Mouse (Mus musculus): ENCODE measurements at regions not wholly inside any gene's neighbourhood (a gene's known extent, or its start where the extent isn't known, plus 50 kb on each side); places are given as distances from the start of the nearest gene placed in this dataset.

- Histone ChIP-seq H3K36me3 (ENCODE audit: control insufficient read depth, insufficient read depth, low read length) (no peaks in the 10 kb centered on the region), H3K27me3 (ENCODE audit: control insufficient read depth, insufficient read depth, low read length) (no peaks in the 10 kb centered on the region), H3K4me1 (ENCODE audit: control insufficient read depth, insufficient read depth, insufficient read length, low read length) (no peaks in the 10 kb centered on the region), H3K4me3 (ENCODE audit: low read depth, low read length) (no peak overlapping the region), H3K27ac (ENCODE audit: insufficient read depth, low read depth, low read length) (no peak overlapping the region)
- 93% methylated on average over 8 of the region's 8 CpGs for WGBS
- TF ChIP-seq POLR2A (IDR thresholded peaks at IDR 0.05; ENCODE audit: low read depth, low read length) (no peak), CTCF (IDR thresholded peaks at IDR 0.05; ENCODE audit: extremely low read depth, insufficient read length, insufficient replicate concordance, low read depth, low read length) (no peak)
Observed at GRCm38 (mm10) chr10:56484931-56485330, 107.8 kb downstream of the Gja1 start.

GRCm38 (mm10) chr10:56485746-56486145 is 108.6 kb downstream of the Gja1 start:
- TF ChIP-seq POLR2A (IDR thresholded peaks at IDR 0.05; ENCODE audit: low read depth, low read length): no peak
- no peak for TF ChIP-seq CTCF (IDR thresholded peaks at IDR 0.05; ENCODE audit: extremely low read depth, insufficient read length, insufficient replicate concordance, low read depth, low read length)
- H3K4me1 ChIP-seq (ENCODE audit: control insufficient read depth, insufficient read depth, insufficient read length, low read length): no peaks in the 10 kb centered on the region
- no peaks in the 10 kb centered on the region for H3K36me3 ChIP-seq (ENCODE audit: control insufficient read depth, insufficient read depth, low read length)
- no peak overlapping the region for H3K27ac ChIP-seq (ENCODE audit: insufficient read depth, low read depth, low read length)
- H3K27me3 ChIP-seq (ENCODE audit: control insufficient read depth, insufficient read depth, low read length): no peaks in the 10 kb centered on the region
- H3K4me3 ChIP-seq (ENCODE audit: low read depth, low read length): no peak overlapping the region
- WGBS: 95% methylated on average over 5 of the region's 5 CpGs

- WGBS: 28% methylated on average over 6 of the region's 6 CpGs
- TF ChIP-seq CTCF (IDR thresholded peaks at IDR 0.05; ENCODE audit: extremely low read depth, insufficient read length, insufficient replicate concordance, low read depth, low read length) (no peak), POLR2A (IDR thresholded peaks at IDR 0.05; ENCODE audit: low read depth, low read length) (no peak)
- H3K36me3 ChIP-seq (ENCODE audit: control insufficient read depth, insufficient read depth, low read length): no peaks in the 10 kb centered on the region
Observed at GRCm38 (mm10) chr10:56486584-56486983, 109.5 kb downstream of the Gja1 start.

GRCm38 (mm10) chr10:56493461-56493860 is 116.3 kb downstream of the Gja1 start:
- Histone ChIP-seq H3K27ac (ENCODE audit: insufficient read depth, low read depth, low read length) (no peak overlapping the region), H3K27me3 (ENCODE audit: control insufficient read depth, insufficient read depth, low read length) (no peaks in the 10 kb centered on the region), H3K4me3 (ENCODE audit: low read depth, low read length) (no peak overlapping the region), H3K4me1 (ENCODE audit: control insufficient read depth, insufficient read depth, insufficient read length, low read length) (no peaks in the 10 kb centered on the region), H3K36me3 (ENCODE audit: control insufficient read depth, insufficient read depth, low read length) (no peaks in the 10 kb centered on the region)
- 55% methylated on average over 1 of the region's 1 CpGs for WGBS
- no peak for TF ChIP-seq CTCF (IDR thresholded peaks at IDR 0.05; ENCODE audit: extremely low read depth, insufficient read length, insufficient replicate concordance, low read depth, low read length)

More at GRCm38 (mm10) chr10:56486584-56486983, 109.5 kb downstream of the Gja1 start:
- no peaks in the 10 kb centered on the region for H3K27me3 ChIP-seq (ENCODE audit: control insufficient read depth, insufficient read depth, low read length)
- H3K27ac ChIP-seq (ENCODE audit: insufficient read depth, low read depth, low read length): no peak overlapping the region
- H3K4me1 ChIP-seq (ENCODE audit: control insufficient read depth, insufficient read depth, insufficient read length, low read length): no peaks in the 10 kb centered on the region
- H3K4me3 ChIP-seq (ENCODE audit: low read depth, low read length): no peak overlapping the region

GRCm38 (mm10) chr10:56495352-56495751 is 118.2 kb downstream of the Gja1 start:
- Histone ChIP-seq H3K4me3 (ENCODE audit: low read depth, low read length) (no peak overlapping the region), H3K4me1 (ENCODE audit: control insufficient read depth, insufficient read depth, insufficient read length, low read length) (no peaks in the 10 kb centered on the region), H3K27me3 (ENCODE audit: control insufficient read depth, insufficient read depth, low read length) (no peaks in the 10 kb centered on the region), H3K27ac (ENCODE audit: insufficient read depth, low read depth, low read length) (no peak overlapping the region), H3K36me3 (ENCODE audit: control insufficient read depth, insufficient read depth, low read length) (no peaks in the 10 kb centered on the region)
- 83% methylated on average over 4 of the region's 4 CpGs for WGBS
- TF ChIP-seq POLR2A (IDR thresholded peaks at IDR 0.05; ENCODE audit: low read depth, low read length): no peak
- TF ChIP-seq CTCF (IDR thresholded peaks at IDR 0.05; ENCODE audit: extremely low read depth, insufficient read length, insufficient replicate concordance, low read depth, low read length): no peak

- H3K27ac ChIP-seq (ENCODE audit: insufficient read depth, low read depth, low read length): no peak overlapping the region
- 80% methylated on average over 1 of the region's 1 CpGs for WGBS
- no peak overlapping the region for H3K4me3 ChIP-seq (ENCODE audit: low read depth, low read length)
- H3K4me1 ChIP-seq (ENCODE audit: control insufficient read depth, insufficient read depth, insufficient read length, low read length): no peaks in the 10 kb centered on the region
- TF ChIP-seq POLR2A (IDR thresholded peaks at IDR 0.05; ENCODE audit: low read depth, low read length) (no peak), CTCF (IDR thresholded peaks at IDR 0.05; ENCODE audit: extremely low read depth, insufficient read length, insufficient replicate concordance, low read depth, low read length) (no peak)
- no peaks in the 10 kb centered on the region for H3K36me3 ChIP-seq (ENCODE audit: control insufficient read depth, insufficient read depth, low read length)
- no peaks in the 10 kb centered on the region for H3K27me3 ChIP-seq (ENCODE audit: control insufficient read depth, insufficient read depth, low read length)
Observed at GRCm38 (mm10) chr10:56519041-56519440, 141.9 kb downstream of the Gja1 start.

GRCm38 (mm10) chr10:56525791-56526190 is 148.7 kb downstream of the Gja1 start:
- Histone ChIP-seq H3K27me3 (ENCODE audit: control insufficient read depth, insufficient read depth, low read length) (no peaks in the 10 kb centered on the region), H3K4me1 (ENCODE audit: control insufficient read depth, insufficient read depth, insufficient read length, low read length) (no peaks in the 10 kb centered on the region), H3K36me3 (ENCODE audit: control insufficient read depth, insufficient read depth, low read length) (no peaks in the 10 kb centered on the region), H3K4me3 (ENCODE audit: low read depth, low read length) (no peak overlapping the region), H3K27ac (ENCODE audit: insufficient read depth, low read depth, low read length) (no peak overlapping the region)
- TF ChIP-seq CTCF (IDR thresholded peaks at IDR 0.05; ENCODE audit: extremely low read depth, insufficient read length, insufficient replicate concordance, low read depth, low read length) (no peak), POLR2A (IDR thresholded peaks at IDR 0.05; ENCODE audit: low read depth, low read length) (no peak)
- 84% methylated on average over 2 of the region's 2 CpGs for WGBS

GRCm38 (mm10) chr10:56537091-56537490 is 160.0 kb downstream of the Gja1 start:
- 75% methylated on average over 4 of the region's 4 CpGs for WGBS
- H3K27me3 ChIP-seq (ENCODE audit: control insufficient read depth, insufficient read depth, low read length): no peaks in the 10 kb centered on the region

More at GRCm38 (mm10) chr10:56537091-56537490, 160.0 kb downstream of the Gja1 start:
- Histone ChIP-seq H3K4me1 (ENCODE audit: control insufficient read depth, insufficient read depth, insufficient read length, low read length) (no peaks in the 10 kb centered on the region), H3K27ac (ENCODE audit: insufficient read depth, low read depth, low read length) (no peak overlapping the region), H3K4me3 (ENCODE audit: low read depth, low read length) (no peak overlapping the region), H3K36me3 (ENCODE audit: control insufficient read depth, insufficient read depth, low read length) (no peaks in the 10 kb centered on the region)
- TF ChIP-seq POLR2A (IDR thresholded peaks at IDR 0.05; ENCODE audit: low read depth, low read length) (no peak), CTCF (IDR thresholded peaks at IDR 0.05; ENCODE audit: extremely low read depth, insufficient read length, insufficient replicate concordance, low read depth, low read length) (no peak)

All from small intestine, adult 2 months (tissue).